Mouse (Mus musculus) erythroblast, embryonic 14.5 days (primary cell): Measurements from ENCODE around the gene Slc30a2. TPM values are rescaled to one million over a fixed set of nuclear protein-coding genes. Genes with fewer than 3 reads are reported as not detected.

Source experiments
- H3K27me3 ChIP-seq: 2 replicates; pipeline ENCODE4 v1.6.1; 2012; ENCODE audit warnings: inconsistent platforms; ENCODE audit not compliant: control insufficient read depth
- H3K36me3 ChIP-seq: 2 replicates; pipeline ENCODE4 v1.6.1; 2012; ENCODE audit warnings: mild to moderate bottlenecking, inconsistent platforms; ENCODE audit not compliant: control insufficient read depth
- H3K4me1 ChIP-seq: 2 replicates; pipeline ENCODE4 v1.6.1; 2012; ENCODE audit warnings: inconsistent platforms; ENCODE audit not compliant: control insufficient read depth
- H3K4me3 ChIP-seq: replicated peaks from 2 replicates; pipeline ENCODE3; 2012; ENCODE audit warnings: moderate library complexity, mild to moderate bottlenecking, inconsistent platforms
- H3K9me3 ChIP-seq: 2 replicates; pipeline ENCODE4 v1.6.1; 2012; ENCODE audit warnings: low read length, inconsistent platforms, mixed read lengths; ENCODE audit not compliant: control insufficient read depth
- GATA1 ChIP-seq: IDR thresholded peaks from 2 replicates; pipeline ENCODE4 v1.6.1; 2012; ENCODE audit warnings: low read length, inconsistent platforms, mixed read lengths
- TAL1 ChIP-seq: IDR thresholded peaks from 3 replicates; pipeline ENCODE4 v1.6.1; 2012; ENCODE audit warnings: low read length, inconsistent platforms, mixed read lengths
- polyA plus RNA-seq: library from polyadenylated mRNA; stranded (reverse); fragments of >175 nt; gene quantifications from 2 replicates; pipeline ENCODE4 v1.2.3, GENCODE M21; 2012

Gene Slc30a2
- polyA plus RNA-seq, 1 experiment, result not detected

GRCm38 (mm10) chr4:134342213-134342779, 685 bp upstream of the Slc30a2 start:
- H3K36me3 ChIP-seq, result no peaks in the 10 kb centered on the region
- H3K27me3 ChIP-seq, result peaks cover 48% of the 10 kb centered on the region
- H3K9me3 ChIP-seq, result peaks cover 12% of the 10 kb centered on the region
- H3K4me3 ChIP-seq, result no peak overlapping the region
- no peaks in the 10 kb centered on the region for H3K4me1 ChIP-seq
- no peak for TF ChIP-seq GATA1
- TF ChIP-seq TAL1, result no peak

DNA sequence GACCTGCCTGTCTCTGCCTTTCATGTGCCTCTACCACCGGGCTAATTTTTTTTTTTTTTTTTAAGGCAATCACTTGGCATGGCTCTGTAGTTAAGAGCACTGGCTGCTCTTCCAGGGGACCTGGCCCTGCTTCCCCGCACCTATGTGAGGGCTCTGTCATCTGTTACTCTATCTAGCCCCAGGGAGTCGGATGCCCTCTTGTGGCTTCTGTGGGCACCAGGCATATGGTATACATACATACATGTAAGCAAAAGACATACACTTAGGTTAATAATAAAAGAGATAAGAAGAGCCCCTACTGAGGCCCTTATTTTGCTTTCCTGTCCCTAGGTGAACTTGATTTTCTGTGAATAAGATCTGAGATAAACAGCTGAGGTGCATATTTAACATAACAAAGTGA, 1.6 kb downstream of the Slc30a2 start:
- no peak overlapping the region for H3K4me3 ChIP-seq
- TF ChIP-seq TAL1, result no peak
- no peak for TF ChIP-seq GATA1
- H3K36me3 ChIP-seq, result no peaks in the 10 kb centered on the region
- no peaks in the 10 kb centered on the region for H3K4me1 ChIP-seq
- H3K27me3 ChIP-seq, result peaks cover 48% of the 10 kb centered on the region
- peaks cover 9% of the 10 kb centered on the region for H3K9me3 ChIP-seq

GRCm38 (mm10) chr4:134345802-134346201, 2.8 kb downstream of the Slc30a2 start:
- no peaks in the 10 kb centered on the region for H3K36me3 ChIP-seq
- H3K4me1 ChIP-seq, result no peaks in the 10 kb centered on the region
- no peak for TF ChIP-seq GATA1
- TF ChIP-seq TAL1, result no peak
- H3K9me3 ChIP-seq, result peaks cover 7% of the 10 kb centered on the region
- H3K27me3 ChIP-seq, result peaks cover 46% of the 10 kb centered on the region
- H3K4me3 ChIP-seq, result no peak overlapping the region

DNA sequence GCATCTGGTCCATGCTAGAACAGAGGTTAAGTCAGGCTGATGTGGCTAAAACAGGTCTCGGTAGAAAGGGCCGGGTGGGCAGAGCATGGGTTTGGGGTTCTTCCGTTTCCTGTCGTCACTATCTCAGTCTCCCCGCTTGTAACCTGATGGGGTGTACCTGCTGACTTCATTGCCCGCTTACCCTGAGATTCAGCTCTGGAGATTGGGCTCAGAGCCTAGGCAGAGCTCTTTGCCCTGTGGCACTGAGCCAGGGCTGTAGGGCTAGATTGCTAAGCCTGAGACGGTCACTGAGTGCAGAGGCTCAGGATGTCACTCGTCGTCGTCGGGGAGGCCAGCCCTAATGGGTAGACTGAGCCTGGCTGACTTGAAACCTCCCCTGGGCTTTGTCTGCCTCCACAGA, 5.1 kb downstream of the Slc30a2 start:
- H3K27me3 ChIP-seq, result peaks cover 26% of the 10 kb centered on the region
- H3K4me1 ChIP-seq, result no peaks in the 10 kb centered on the region
- no peaks in the 10 kb centered on the region for H3K36me3 ChIP-seq
- no peak overlapping the region for H3K4me3 ChIP-seq
- TF ChIP-seq TAL1 (no peak), GATA1 (no peak)
- H3K9me3 ChIP-seq, result peaks cover 4% of the 10 kb centered on the region; the same call in 1 of the 2 replicates

DNA sequence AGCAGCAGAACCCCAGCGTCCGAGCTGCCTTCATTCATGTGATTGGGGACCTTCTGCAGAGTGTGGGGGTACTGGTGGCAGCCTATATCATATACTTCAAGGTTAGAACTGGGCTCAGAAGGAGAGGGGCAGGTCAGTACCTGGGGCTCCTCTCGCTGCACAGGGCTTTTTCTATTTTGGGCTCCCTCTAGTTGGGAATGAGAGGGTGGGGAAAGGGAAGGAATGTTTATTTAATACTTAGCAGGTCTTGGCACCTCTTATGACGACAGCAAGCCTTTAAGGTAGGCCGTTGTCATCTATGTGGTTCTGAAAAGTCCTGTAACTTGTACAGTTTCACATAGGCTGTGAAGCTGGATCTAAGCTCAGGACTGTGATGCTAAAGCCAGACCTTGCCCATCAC, 5.6 kb downstream of the Slc30a2 start:
- no peak for TF ChIP-seq TAL1
- no peak for TF ChIP-seq GATA1
- Histone ChIP-seq H3K4me1 (no peaks in the 10 kb centered on the region), H3K4me3 (no peak overlapping the region), H3K9me3 (no peaks in the 10 kb centered on the region; the same call in 1 of the 2 replicates), H3K36me3 (no peaks in the 10 kb centered on the region), H3K27me3 (peaks cover 22% of the 10 kb centered on the region)

DNA sequence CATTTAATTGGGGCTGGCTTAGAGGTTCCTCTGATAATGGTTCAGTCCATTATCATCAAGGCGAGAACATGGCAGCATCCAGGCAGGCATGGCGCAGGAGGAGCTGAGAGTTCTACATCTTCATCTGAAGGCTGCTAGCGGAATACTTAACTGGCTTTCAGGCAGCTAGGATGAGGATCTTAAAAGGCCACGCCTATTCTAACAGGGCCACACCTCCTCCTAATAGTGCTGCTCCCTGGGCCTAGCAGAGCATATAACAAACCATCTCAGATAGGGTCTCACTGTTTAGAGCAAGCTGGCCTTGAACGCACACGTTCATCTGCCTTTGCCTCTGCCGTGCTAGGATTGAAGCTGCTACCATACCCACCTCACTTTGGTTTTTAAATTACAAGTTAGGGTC, 6.8 kb downstream of the Slc30a2 start:
- Histone ChIP-seq H3K4me3 (no peak overlapping the region), H3K9me3 (no peaks in the 10 kb centered on the region), H3K4me1 (no peaks in the 10 kb centered on the region), H3K27me3 (peaks cover 9% of the 10 kb centered on the region), H3K36me3 (no peaks in the 10 kb centered on the region)
- TF ChIP-seq TAL1 (no peak), GATA1 (no peak)

GRCm38 (mm10) chr4:134350641-134351040, 7.7 kb downstream of the Slc30a2 start:
- Histone ChIP-seq H3K4me3 (no peak overlapping the region), H3K9me3 (no peaks in the 10 kb centered on the region), H3K27me3 (peaks cover 3% of the 10 kb centered on the region), H3K36me3 (no peaks in the 10 kb centered on the region), H3K4me1 (no peaks in the 10 kb centered on the region)
- no peak for TF ChIP-seq TAL1
- TF ChIP-seq GATA1, result no peak

DNA sequence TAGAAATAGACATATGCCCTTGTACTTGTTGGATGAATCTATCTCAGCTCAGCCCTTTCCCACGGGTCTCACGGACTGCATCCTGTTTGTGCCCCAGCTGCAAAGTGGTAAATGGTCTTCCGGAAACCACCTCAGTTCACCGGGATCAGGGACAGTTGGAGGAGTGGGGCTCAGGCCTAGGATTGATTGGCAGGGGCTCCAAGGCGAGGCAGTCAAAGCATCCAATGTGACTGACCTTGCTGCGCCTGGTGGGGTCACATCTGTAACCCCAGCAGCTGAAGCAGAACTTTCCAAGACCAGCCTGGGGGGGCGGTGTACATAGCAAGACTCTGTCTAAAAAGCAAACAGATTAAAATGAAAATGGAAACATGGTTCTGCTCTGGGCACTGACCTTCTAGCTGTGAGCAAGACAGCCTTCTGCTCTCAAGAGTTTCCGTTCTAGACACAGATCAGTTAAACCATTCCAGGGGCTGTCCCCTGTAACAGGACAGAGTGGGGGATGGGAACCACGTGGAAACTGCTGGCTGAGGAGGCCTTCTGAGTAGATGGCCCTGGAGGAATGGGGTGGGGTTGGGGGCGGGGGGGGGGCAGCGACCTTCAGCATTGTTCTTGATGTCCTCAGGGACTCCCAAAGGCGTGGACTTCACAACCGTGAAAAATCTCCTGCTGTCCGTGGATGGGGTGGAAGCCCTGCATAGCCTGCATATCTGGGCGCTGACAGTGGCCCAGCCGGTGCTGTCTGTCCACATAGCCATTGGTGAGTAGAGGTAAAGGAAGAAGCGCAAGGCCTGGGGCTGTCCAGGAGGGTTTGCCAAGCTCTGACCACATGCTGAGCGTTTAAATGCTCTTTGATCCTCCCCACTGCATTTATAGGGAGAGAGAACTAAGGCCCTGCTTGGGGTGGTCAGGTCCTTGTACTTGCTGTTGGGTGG, 8.6 kb downstream of the Slc30a2 start:
- no peaks in the 10 kb centered on the region for H3K9me3 ChIP-seq
- H3K36me3 ChIP-seq, result no peaks in the 10 kb centered on the region
- no peak for TF ChIP-seq TAL1
- TF ChIP-seq GATA1, result no peak
- H3K4me1 ChIP-seq, result no peaks in the 10 kb centered on the region
- no peak overlapping the region for H3K4me3 ChIP-seq
- H3K27me3 ChIP-seq, result no peaks in the 10 kb centered on the region

GRCm38 (mm10) chr4:134352261-134352707, 9.3 kb downstream of the Slc30a2 start:
- TF ChIP-seq GATA1 (no peak), TAL1 (no peak)
- Histone ChIP-seq H3K4me3 (no peak overlapping the region), H3K4me1 (peaks cover 2% of the 10 kb centered on the region; the same call in 1 of the 2 replicates)

DNA sequence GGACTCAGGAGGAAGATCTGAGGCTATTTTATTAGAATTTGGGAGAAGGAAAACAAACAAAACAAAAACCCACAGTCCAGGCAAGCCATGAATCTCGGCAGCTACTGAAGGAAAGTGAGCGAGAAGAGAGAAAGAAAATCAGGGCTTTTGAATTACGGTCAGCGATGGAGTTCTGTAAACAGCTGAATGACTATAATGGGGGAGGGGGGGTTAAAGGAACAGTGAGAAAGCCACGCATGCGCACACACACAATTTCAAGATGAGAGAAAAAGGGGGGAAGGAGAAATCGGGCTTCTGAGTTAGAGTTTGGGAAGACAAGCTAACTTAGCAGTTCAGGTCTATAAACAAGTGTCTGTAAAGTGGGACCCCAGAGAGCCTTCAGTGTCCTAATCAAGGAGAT, 9.9 kb downstream of the Slc30a2 start:
- no peak for TF ChIP-seq GATA1
- peaks cover 4% of the 10 kb centered on the region; the same call in 1 of the 2 replicates for H3K4me1 ChIP-seq
- no peaks in the 10 kb centered on the region for H3K9me3 ChIP-seq
- H3K27me3 ChIP-seq, result no peaks in the 10 kb centered on the region; the same call in 1 of the 2 replicates
- H3K36me3 ChIP-seq, result no peaks in the 10 kb centered on the region
- H3K4me3 ChIP-seq, result no peak overlapping the region

More at GRCm38 (mm10) chr4:134352261-134352707, 9.3 kb downstream of the Slc30a2 start:
- H3K9me3 ChIP-seq, result no peaks in the 10 kb centered on the region
- H3K27me3 ChIP-seq, result no peaks in the 10 kb centered on the region; the same call in 1 of the 2 replicates
- no peaks in the 10 kb centered on the region for H3K36me3 ChIP-seq
